Mouse (Mus musculus) heart, embryonic 10.5 days (tissue): Measurements from ENCODE around the gene Myo3b. TPM values are rescaled to one million over a fixed set of nuclear protein-coding genes. Genes with fewer than 3 reads are reported as not detected.

Source experiments
- DNase-seq: peaks from one replicate; pipeline ENCODE4 v3.0.0-alpha.2; 2017; ENCODE audit warnings: low spot score
- H3K27ac ChIP-seq: fragments of 300-500 bp; sonication (generic); 2 replicates; pipeline ENCODE4 v1.5.1; 2016; ENCODE audit warnings: mild to moderate bottlenecking
- H3K27me3 ChIP-seq: fragments of 300-500 bp; sonication (generic); 2 replicates; pipeline ENCODE4 v1.6.1; 2016; ENCODE audit warnings: mild to moderate bottlenecking; ENCODE audit not compliant: poor library complexity, insufficient read depth, severe bottlenecking
- H3K36me3 ChIP-seq: fragments of 300-500 bp; sonication (generic); 2 replicates; pipeline ENCODE4 v1.6.1; 2016; ENCODE audit warnings: mild to moderate bottlenecking, moderate library complexity
- H3K4me1 ChIP-seq: fragments of 300-500 bp; sonication (generic); 2 replicates; pipeline ENCODE4 v1.6.1; 2016; ENCODE audit warnings: mild to moderate bottlenecking
- H3K4me3 ChIP-seq: fragments of 300-500 bp; sonication (generic); 2 replicates; pipeline ENCODE4 v1.5.1; 2016; ENCODE audit warnings: mild to moderate bottlenecking, moderate library complexity
- H3K9me3 ChIP-seq: fragments of 300-500 bp; sonication (generic); 2 replicates; pipeline ENCODE4 v1.6.1; 2016; ENCODE audit warnings: mild to moderate bottlenecking, moderate library complexity
- WGBS: fragments of 180-500 bp; shearing (Covaris S2); methylation state at CpG from one replicate; pipeline ENCODE4 v1.1.7; 2016; 5-methylcytosine and 5-hydroxymethylcytosine counted together
- polyA plus RNA-seq: library from polyadenylated mRNA; unstranded; fragments of >200 nt; fragmentation: Nextera tagmentation; extraction: Ambion mirVana; gene quantifications from 2 replicates; pipeline ENCODE4 v1.2.1, GENCODE M21; 2016

Myo3b gene
- polyA plus RNA-seq, 1 experiment from 2014 or later: 0.25 TPM

DNA sequence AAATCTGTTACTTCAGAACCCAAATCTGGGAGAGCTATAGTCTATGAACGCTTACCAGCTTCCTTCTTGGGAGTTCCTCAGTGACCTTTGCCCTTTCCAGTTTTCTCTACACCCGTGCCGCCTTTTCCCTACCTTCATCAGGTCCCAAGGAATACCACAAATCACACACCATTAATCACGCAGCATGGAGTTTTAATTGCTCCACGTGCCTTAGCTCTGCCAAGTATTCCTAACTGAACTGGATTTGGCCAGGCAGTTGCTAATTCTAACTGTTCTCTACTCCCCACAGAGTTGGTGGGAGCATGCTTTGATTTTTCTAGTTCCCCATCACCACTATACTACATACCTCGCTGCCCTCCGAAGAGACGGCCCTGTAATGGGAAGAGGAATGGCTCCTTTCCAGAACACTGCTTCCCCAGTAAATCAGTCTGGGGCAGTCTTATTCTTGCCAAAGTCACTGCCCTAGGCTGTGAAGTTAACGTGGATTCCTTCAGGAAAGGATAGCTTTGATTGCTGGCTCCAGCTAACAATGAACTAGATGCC is 358.9 kb downstream of the Myo3b start:
- H3K9me3 ChIP-seq: no peaks in the 10 kb centered on the region
- DNase-seq: no peak
- no peaks in the 10 kb centered on the region for H3K4me1 ChIP-seq
- no peak overlapping the region for H3K4me3 ChIP-seq
- H3K27ac ChIP-seq: no peak overlapping the region
- 83% methylated on average over 9 of the region's 9 CpGs for WGBS
- no peaks in the 10 kb centered on the region for H3K27me3 ChIP-seq
- H3K36me3 ChIP-seq: no peaks in the 10 kb centered on the region

DNA sequence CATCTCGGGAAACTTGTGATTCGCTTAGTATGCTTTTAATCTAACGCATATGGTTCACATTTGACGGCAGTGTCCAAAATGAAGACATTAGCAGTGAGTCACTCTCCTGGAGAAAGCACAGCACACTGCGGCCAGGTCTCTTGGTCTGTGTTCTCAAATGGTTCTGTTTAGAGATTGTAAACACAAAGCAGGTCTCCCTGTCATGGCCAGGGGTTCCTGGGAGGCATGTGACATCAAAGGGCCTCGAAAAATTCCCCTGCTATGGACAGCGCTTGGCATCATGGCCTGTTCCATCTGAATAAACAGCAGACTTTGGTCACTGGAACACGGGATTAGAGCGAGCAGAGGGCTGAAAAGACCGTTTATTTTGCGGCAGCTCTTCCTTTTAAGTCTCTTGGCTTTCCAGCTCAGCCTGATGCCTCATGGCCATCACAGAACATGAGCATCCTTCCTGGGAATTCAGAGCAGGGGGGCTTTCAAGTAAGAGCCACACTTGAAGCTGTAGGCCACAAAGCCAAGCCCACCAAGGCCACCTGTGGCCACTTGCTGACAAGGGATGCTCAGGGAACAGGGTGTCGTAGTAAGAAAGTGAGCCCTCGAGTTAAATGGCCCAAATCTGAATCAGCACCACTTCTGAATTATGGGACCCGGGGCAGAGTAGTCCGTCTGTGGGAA is 360.7 kb downstream of the Myo3b start:
- Histone ChIP-seq H3K36me3 (no peaks in the 10 kb centered on the region), H3K4me3 (no peak overlapping the region), H3K9me3 (no peaks in the 10 kb centered on the region), H3K27ac (no peak overlapping the region), H3K27me3 (no peaks in the 10 kb centered on the region), H3K4me1 (no peaks in the 10 kb centered on the region)
- no peak for DNase-seq
- WGBS: 83% methylated on average over 15 of the region's 15 CpGs

DNA sequence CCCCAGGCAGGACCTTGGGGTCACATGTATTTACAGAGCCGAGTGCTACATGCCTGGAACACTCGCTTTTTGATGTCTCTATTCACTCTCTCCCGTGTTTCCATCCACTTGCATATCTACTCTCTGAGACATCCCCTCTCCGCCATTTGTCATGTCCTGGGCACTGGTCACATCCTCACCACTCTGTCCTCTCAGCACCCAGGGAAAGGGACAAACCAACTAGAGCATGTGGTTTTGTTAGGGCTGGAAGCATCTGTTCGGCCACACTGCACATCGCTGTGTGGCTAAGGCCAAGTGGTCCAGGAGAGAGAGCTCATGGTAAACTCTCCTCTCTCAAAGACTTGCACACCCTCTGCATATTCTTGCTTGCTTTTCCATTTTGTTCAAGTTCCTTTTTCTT is 361.4 kb downstream of the Myo3b start:
- DNase-seq: no peak
- H3K27ac ChIP-seq: no peak overlapping the region
- no peaks in the 10 kb centered on the region for H3K9me3 ChIP-seq
- H3K4me1 ChIP-seq: no peaks in the 10 kb centered on the region
- H3K4me3 ChIP-seq: no peak overlapping the region
- WGBS: 84% methylated on average over 6 of the region's 6 CpGs
- H3K36me3 ChIP-seq: no peaks in the 10 kb centered on the region
- no peaks in the 10 kb centered on the region for H3K27me3 ChIP-seq

DNA sequence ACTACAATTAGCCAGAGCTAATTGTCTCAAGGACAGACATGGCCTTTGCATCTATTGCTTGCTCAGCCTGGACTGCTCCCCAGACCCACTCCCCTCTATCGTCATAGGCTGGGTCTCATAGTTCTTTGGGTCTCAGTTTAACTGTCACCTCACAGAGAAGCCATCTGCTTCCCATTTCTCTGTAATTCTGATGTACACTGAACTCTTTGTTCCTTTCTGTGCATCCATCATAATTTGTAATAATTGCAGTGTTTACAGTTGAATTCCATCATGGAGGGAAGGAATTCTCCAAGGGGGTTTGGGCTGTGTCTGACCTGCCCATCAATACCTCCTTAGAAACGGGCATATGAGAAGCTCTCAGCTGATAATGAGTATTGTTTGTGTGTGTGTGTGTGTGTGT is 365.4 kb downstream of the Myo3b start:
- no peak overlapping the region for H3K4me3 ChIP-seq
- DNase-seq: no peak
- peaks cover 11% of the 10 kb centered on the region for H3K4me1 ChIP-seq
- no peak overlapping the region for H3K27ac ChIP-seq
- no peaks in the 10 kb centered on the region for H3K36me3 ChIP-seq
- H3K27me3 ChIP-seq: no peaks in the 10 kb centered on the region
- H3K9me3 ChIP-seq: no peaks in the 10 kb centered on the region
- WGBS: 73% methylated on average over 2 of the region's 2 CpGs

DNA sequence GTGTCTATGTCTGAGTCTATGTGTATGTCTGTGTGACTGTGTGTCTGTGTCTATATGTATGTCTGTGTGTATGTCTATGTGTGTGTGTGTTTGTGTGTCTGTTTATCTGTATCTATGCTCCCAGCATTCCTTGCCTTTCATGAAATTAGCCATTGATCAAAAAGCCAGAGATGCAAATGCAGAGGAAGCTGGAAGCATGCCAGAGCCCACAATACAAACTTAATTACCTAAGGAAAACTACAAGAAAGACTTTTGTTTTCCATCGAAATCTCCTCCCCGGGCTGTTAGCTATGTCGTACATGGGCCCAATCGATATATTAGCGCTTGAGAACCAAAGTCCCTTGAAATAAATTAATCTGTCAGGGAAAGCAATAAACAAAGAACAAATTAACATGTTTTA is 367.9 kb downstream of the Myo3b start:
- no peaks in the 10 kb centered on the region for H3K36me3 ChIP-seq
- no peaks in the 10 kb centered on the region for H3K27me3 ChIP-seq
- H3K27ac ChIP-seq: no peak overlapping the region
- H3K9me3 ChIP-seq: no peaks in the 10 kb centered on the region
- peaks cover 11% of the 10 kb centered on the region for H3K4me1 ChIP-seq
- 90% methylated on average over 5 of the region's 5 CpGs for WGBS
- DNase-seq: peak; percentile 10
- no peak overlapping the region for H3K4me3 ChIP-seq

DNA sequence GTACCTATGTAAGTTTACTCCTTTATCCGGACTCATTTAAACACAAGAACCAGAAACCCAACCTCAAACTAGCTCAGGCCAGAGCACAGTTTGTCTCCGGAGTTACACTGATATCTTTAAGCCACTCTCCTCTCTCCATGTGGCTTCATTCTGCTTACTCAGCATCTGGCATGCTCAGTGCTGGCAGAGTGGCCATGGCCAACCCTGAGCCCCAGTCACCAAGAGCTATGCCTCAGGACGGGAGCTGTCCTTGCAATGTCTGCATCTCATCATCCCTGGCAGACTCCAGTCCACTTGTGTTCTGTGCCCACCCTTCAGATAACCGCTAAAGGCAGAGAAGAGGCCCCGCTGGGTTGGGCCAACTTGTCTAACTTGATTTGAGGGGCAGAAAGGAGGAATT is 368.8 kb downstream of the Myo3b start:
- Histone ChIP-seq H3K27me3 (no peaks in the 10 kb centered on the region), H3K4me3 (no peak overlapping the region), H3K9me3 (no peaks in the 10 kb centered on the region), H3K27ac (peak overlapping the region; percentile 10; the same call in 1 of the 2 replicates), H3K36me3 (no peaks in the 10 kb centered on the region), H3K4me1 (peaks cover 11% of the 10 kb centered on the region)
- peak; percentile 74 for DNase-seq
- 39% methylated on average over 5 of the region's 5 CpGs for WGBS

DNA sequence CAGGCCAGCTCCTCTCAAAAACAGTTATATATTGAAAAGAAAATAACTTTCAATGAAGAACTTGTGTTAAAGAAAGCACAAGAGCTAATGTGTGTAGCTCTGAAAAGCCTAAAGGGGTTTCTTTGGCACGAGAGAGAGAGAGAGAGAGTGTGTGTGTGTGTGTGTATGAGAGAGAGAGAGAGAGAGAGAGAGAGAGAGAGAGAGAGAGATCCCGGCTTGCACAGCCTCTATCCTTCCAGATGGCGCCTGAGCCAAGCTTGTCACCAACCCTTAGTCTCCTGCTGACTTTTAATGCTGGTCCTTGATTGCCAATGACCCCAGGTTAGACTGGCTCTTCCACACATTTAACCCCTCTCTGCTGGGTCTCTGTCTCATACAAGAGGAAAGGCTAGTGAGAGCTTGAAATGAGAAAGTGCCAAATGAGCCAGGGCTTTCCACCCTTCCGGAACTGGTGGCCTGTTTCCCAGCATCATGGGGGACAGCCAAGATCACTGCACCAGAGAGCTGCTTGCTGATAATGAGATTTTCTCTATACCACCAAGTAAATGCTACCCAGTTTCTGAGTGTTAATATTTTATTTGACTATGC is 371.5 kb downstream of the Myo3b start:
- Histone ChIP-seq H3K4me3 (no peak overlapping the region), H3K27me3 (no peaks in the 10 kb centered on the region), H3K27ac (no peak overlapping the region), H3K4me1 (peaks cover 21% of the 10 kb centered on the region), H3K9me3 (no peaks in the 10 kb centered on the region), H3K36me3 (no peaks in the 10 kb centered on the region)
- DNase-seq: peak; percentile 20
- WGBS: 76% methylated on average over 4 of the region's 4 CpGs

DNA sequence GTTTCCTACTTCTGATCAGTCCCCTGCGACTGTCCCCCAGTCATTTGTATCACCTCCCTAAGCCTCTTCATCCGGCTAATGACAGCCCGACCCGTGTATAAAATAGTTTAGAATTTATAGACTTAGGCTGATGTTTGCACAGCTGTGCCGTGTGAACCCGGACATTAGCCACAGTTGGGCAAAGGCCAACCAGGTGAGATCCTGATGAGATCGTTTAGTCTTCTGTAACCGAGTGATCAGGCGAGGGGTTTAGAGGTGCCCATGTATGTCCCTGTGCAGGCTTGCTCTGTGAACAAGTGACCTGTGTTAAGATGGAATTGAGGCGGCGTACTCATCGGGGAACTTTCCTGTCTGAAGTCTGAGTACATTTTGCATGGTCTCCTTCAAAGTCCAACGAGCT is 373.4 kb downstream of the Myo3b start:
- Histone ChIP-seq H3K27ac (no peak overlapping the region), H3K4me3 (no peak overlapping the region), H3K36me3 (no peaks in the 10 kb centered on the region), H3K27me3 (no peaks in the 10 kb centered on the region), H3K4me1 (peaks cover 19% of the 10 kb centered on the region), H3K9me3 (no peaks in the 10 kb centered on the region)
- WGBS: 87% methylated on average over 13 of the region's 13 CpGs
- DNase-seq: peak; percentile 55

DNA sequence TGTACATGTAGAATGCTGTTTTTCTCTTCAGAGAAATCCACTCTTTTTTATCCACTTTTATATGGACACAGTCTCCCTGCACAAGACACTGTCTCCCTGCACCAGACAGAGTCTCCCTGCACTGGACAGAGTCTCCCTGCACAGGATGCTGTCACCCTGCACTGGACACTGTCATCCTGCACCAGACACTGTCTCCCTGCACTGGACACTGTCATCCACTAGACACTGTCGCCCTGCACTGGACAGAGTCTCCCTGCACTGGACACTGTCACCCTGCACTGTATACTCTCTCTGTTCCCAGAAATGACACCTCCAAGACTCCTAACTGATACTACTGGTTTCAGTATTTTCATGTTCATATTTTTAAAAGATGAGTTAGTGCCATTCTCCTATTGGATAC is 375.5 kb downstream of the Myo3b start:
- Histone ChIP-seq H3K4me1 (peaks cover 10% of the 10 kb centered on the region), H3K9me3 (no peaks in the 10 kb centered on the region), H3K36me3 (no peaks in the 10 kb centered on the region), H3K4me3 (no peak overlapping the region), H3K27me3 (no peaks in the 10 kb centered on the region), H3K27ac (no peak overlapping the region)
- WGBS: 29% methylated on average over 1 of the region's 1 CpGs
- DNase-seq: no peak

DNA sequence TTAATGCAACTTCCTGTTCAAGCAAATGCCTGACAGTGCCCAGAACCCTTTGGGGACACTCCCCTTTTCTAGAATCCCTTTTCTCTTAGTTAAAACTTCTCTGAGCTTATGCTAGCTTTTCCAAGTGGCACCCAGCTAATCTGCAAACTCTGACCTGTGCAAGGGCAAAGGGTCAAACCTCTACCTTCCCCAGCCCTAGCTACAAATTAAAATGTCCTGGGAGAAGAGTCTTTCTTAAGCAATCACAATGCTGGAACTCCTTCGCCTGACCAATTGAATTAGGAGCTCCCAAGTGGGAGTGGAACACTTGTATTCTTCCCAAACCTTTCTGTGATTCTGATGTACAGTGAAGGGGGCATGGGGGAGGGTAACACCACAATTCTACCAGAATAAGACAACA is 376.6 kb downstream of the Myo3b start:
- no peaks in the 10 kb centered on the region for H3K9me3 ChIP-seq
- no peak overlapping the region for H3K27ac ChIP-seq
- 89% methylated on average over 1 of the region's 1 CpGs for WGBS
- no peak overlapping the region for H3K4me3 ChIP-seq
- H3K27me3 ChIP-seq: no peaks in the 10 kb centered on the region
- DNase-seq: no peak
- peaks cover 10% of the 10 kb centered on the region for H3K4me1 ChIP-seq
- H3K36me3 ChIP-seq: no peaks in the 10 kb centered on the region; the same call in 1 of the 2 replicates

DNA sequence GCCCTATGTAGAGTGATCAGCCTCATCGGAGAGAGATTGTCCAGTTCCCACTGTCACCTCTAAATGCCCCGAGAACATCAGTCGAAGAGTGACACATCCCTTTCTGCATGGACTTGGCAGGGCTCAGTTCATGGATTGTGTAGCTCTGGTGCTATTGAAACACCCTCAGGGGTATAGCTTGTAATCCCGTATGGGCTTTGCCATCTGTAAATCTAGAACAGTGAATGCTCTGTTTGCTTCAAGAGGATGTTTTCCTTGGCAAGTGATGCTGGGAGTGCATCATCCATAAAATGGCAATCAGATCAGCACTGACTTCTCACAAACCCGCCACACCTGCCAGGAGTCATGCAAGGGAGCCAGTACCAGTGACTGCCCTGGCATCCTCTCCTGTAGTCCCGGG is 380.4 kb downstream of the Myo3b start:
- no peak for DNase-seq
- Histone ChIP-seq H3K36me3 (no peaks in the 10 kb centered on the region; the same call in 1 of the 2 replicates), H3K9me3 (no peaks in the 10 kb centered on the region), H3K4me1 (peaks cover 12% of the 10 kb centered on the region), H3K27me3 (no peaks in the 10 kb centered on the region), H3K4me3 (no peak overlapping the region), H3K27ac (no peak overlapping the region)
- WGBS: 77% methylated on average over 6 of the region's 6 CpGs

DNA sequence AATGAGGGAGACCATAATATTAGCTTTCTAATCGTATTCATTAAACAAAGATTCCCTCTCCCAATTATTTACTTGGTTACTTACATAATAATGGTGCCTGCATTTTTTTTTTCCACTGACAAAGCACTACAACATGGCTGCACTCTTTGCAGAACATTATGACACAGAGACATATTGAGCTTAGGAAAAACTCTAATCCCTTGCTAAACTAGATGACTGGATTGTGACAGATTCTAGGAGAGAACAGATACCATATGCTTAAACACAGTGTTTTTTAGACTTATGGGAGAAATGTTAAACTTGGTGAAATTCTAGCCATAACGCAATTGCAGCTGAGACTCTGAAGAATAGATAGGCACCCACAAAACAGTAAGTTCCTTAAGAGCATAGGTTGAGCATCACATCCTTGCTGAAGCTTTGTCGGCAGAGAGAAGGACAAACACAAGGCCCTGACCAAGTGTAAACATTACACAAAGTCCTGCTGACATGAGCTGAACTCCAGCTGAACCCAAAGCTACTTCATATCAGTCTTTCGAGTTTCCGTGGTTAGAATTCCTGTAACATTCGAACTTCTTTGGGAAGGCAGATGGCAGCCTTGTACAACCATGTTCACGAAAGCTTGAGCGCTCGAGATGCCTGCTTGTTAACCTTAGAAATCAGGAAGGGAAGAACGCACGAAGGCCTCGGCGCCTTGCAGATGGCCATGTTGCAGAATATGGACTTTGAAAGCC is 382.4 kb downstream of the Myo3b start:
- no peaks in the 10 kb centered on the region; the same call in 1 of the 2 replicates for H3K36me3 ChIP-seq
- H3K27me3 ChIP-seq: 0 out of 2 replicates have a peak, but pooled peaks cover 2% of the 10 kb centered on the region
- WGBS: 55% methylated on average over 13 of the region's 13 CpGs
- peaks cover 12% of the 10 kb centered on the region for H3K4me1 ChIP-seq
- no peak overlapping the region for H3K27ac ChIP-seq
- no peaks in the 10 kb centered on the region for H3K9me3 ChIP-seq
- no peak for DNase-seq
- H3K4me3 ChIP-seq: no peak overlapping the region

DNA sequence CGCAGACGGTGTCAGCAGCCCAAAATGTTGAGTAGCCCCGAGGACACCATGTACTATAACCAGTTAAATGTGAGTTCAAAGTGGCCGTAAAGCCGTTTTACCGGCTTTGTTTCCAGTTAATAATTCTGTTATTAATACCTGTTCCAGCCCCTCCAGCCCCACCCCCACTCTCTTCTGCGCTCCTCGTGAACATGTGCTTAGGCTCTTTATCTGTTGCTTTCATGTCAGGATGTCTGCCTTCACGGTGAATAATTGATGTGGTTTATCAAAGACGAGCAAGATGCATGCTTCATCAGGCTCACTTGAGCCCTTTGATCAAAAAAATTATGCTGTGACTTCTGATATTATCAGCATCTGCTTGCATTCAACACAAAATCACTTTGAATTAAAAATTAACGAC is 386.7 kb downstream of the Myo3b start:
- Histone ChIP-seq H3K27me3 (0 out of 2 replicates have a peak, but pooled peaks cover 4% of the 10 kb centered on the region), H3K36me3 (no peaks in the 10 kb centered on the region), H3K9me3 (no peaks in the 10 kb centered on the region), H3K4me3 (no peak overlapping the region), H3K4me1 (peaks cover 12% of the 10 kb centered on the region), H3K27ac (no peak overlapping the region)
- DNase-seq: no peak
- 60% methylated on average over 11 of the region's 11 CpGs for WGBS
